Mouse (Mus musculus): ENCODE data around the gene Olfr679. TPM values are rescaled to one million over a fixed set of nuclear protein-coding genes. Genes with fewer than 3 reads are reported as not detected.
"Not testable (repeated sequence)": the region's sequence is repeated elsewhere in the genome, so short reads cannot be mapped to it uniquely, and the experiment has no call there.

The Olfr679 gene
- polyA plus RNA-seq (2012; rRNA removed), result not detected in 2 replicates

DNA sequence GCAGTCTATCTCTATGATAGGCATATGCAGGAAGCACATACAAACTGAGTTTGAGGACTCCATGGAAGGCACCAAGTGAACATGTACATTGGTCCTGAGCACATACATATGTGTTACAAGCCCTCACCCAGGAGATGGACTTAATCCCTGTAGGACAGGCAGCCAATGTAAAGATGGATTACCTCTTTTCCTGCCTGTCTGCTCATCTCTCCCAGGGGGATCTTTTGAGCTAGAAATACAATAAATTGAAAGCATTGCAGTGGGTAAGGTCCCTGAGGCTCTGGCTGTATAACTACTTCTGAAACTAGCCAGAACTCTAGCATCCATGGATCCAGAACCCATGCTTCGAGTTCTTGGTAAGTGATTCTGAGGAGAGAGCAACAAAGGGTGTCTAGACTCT is at the start of gene Olfr679:
Gene Olfr679 (plus strand): TSS at position 301 of the 400 bp plus-strand sequence.
- no peaks in the 10 kb centered on the region for H3K4me1 ChIP-seq (ENCODE audit: control insufficient read depth, insufficient read depth, low read length)
- WGBS, result 48% methylated on average over 1 of the region's 1 CpGs
- no peak for DNase-seq
- no peaks in the 10 kb centered on the region for H3K27me3 ChIP-seq (ENCODE audit: control insufficient read depth, insufficient read depth, low read length)
- no peak within 1 kb of the TSS for H3K4me3 ChIP-seq (replicated peaks; ENCODE audit: insufficient read depth, low read depth, low read length)
- TF ChIP-seq POLR2A (IDR thresholded peaks at IDR 0.05; ENCODE audit: borderline replicate concordance, insufficient read depth, low read length) (no peak), CTCF (IDR thresholded peaks at IDR 0.05; ENCODE audit: borderline replicate concordance, insufficient read depth, low read depth, low read length) (no peak)
- H3K27ac ChIP-seq (ENCODE audit: insufficient read depth, low read length), result no peak within 1 kb of the TSS

- no peak for DNase-seq
- no peak within 1 kb of the TSS for H3K27ac ChIP-seq (ENCODE audit: insufficient read depth, low read length)
- TF ChIP-seq POLR2A (IDR thresholded peaks at IDR 0.05; ENCODE audit: borderline replicate concordance, insufficient read depth, low read length), result no peak
- TF ChIP-seq CTCF (IDR thresholded peaks at IDR 0.05; ENCODE audit: borderline replicate concordance, insufficient read depth, low read depth, low read length), result no peak
- H3K4me1 ChIP-seq (ENCODE audit: control insufficient read depth, insufficient read depth, low read length), result no peaks in the 10 kb centered on the region
- H3K4me3 ChIP-seq (replicated peaks; ENCODE audit: insufficient read depth, low read depth, low read length), result no peak within 1 kb of the TSS
- no peaks in the 10 kb centered on the region for H3K27me3 ChIP-seq (ENCODE audit: control insufficient read depth, insufficient read depth, low read length)
Measured at GRCm38 (mm10) chr7:105032398-105032797, 48.6 kb upstream of the Olfr679 start, which contains the start of gene Olfr676. Gene Olfr676 (plus strand): TSS chr7:105032698.

DNA sequence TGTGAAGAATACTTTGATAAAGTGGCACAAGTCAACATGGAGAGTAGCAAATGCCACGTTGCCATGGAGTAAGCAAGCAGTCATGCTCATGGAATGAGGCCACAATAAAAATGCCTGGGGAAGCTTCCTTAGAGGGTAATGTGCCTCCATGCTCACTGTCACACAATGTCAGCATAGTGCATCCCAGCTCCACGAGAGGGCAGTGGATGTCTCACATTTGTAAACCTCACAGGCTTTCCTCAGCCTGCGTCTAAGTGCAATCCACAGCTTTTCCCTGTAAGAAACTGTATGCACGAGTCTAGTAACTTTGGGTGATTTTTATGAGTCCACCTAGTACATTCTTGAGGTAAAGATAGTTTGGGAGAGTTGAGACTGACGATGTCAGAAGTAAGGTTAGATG is 47.2 kb upstream of the Olfr679 start:
- DNase-seq; H3K4me1 ChIP-seq (ENCODE audit: control insufficient read depth, insufficient read depth, low read length); H3K27ac ChIP-seq (ENCODE audit: insufficient read depth, low read length); H3K27me3 ChIP-seq (ENCODE audit: control insufficient read depth, insufficient read depth, low read length); H3K4me3 ChIP-seq (replicated peaks; ENCODE audit: insufficient read depth, low read depth, low read length): not testable (repeated sequence)
- WGBS, result 25% methylated on average over 5 of the region's 5 CpGs

GRCm38 (mm10) chr7:105058951-105059350 is 22.1 kb upstream of the Olfr679 start:
- Histone ChIP-seq H3K27ac (ENCODE audit: insufficient read depth, low read length) (no peak overlapping the region), H3K27me3 (ENCODE audit: control insufficient read depth, insufficient read depth, low read length) (no peaks in the 10 kb centered on the region), H3K4me3 (replicated peaks; ENCODE audit: insufficient read depth, low read depth, low read length) (no peak overlapping the region), H3K4me1 (ENCODE audit: control insufficient read depth, insufficient read depth, low read length) (no peaks in the 10 kb centered on the region)
- TF ChIP-seq CTCF (IDR thresholded peaks at IDR 0.05; ENCODE audit: borderline replicate concordance, insufficient read depth, low read depth, low read length) (no peak), POLR2A (IDR thresholded peaks at IDR 0.05; ENCODE audit: borderline replicate concordance, insufficient read depth, low read length) (no peak)
- DNase-seq, result no peak

DNA sequence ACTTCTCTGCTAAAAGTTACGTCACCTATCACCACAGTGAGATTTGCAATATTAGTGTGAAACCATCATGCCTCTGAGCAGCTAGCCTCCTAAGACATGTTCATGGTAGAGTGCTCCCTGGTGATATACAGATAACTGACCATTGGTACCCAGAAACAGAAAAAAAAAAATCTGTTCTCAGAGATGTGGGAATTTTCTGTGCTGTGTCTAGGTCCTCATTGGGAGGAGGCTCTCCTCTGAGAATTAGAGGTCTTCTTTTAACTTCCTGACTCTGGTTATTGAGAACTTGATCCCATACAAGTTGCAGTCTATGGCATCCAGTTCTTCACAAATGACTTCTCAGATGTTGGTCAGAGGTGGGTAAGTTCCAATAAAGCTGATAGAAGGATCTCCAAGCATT is 16.8 kb upstream of the Olfr679 start, which contains the start of gene Olfr678:
Gene Olfr678 (plus strand): TSS at position 301 of the 400 bp plus-strand sequence.
- Histone ChIP-seq H3K27ac (ENCODE audit: insufficient read depth, low read length) (no peak within 1 kb of the TSS), H3K4me1 (ENCODE audit: control insufficient read depth, insufficient read depth, low read length) (no peaks in the 10 kb centered on the region), H3K27me3 (ENCODE audit: control insufficient read depth, insufficient read depth, low read length) (no peaks in the 10 kb centered on the region), H3K4me3 (replicated peaks; ENCODE audit: insufficient read depth, low read depth, low read length) (no peak within 1 kb of the TSS)
- TF ChIP-seq CTCF (IDR thresholded peaks at IDR 0.05; ENCODE audit: borderline replicate concordance, insufficient read depth, low read depth, low read length), result no peak
- no peak for TF ChIP-seq POLR2A (IDR thresholded peaks at IDR 0.05; ENCODE audit: borderline replicate concordance, insufficient read depth, low read length)
- 86% methylated on average over 1 of the region's 1 CpGs for WGBS
- DNase-seq, result no peak

GRCm38 (mm10) chr7:105092717-105093116 is 11.7 kb downstream of the Olfr679 start, which contains the start of gene Olfr680-ps1:
Gene Olfr680-ps1 (minus strand): TSS chr7:105092817.
- H3K4me3 ChIP-seq (replicated peaks; ENCODE audit: insufficient read depth, low read depth, low read length); H3K4me1 ChIP-seq (ENCODE audit: control insufficient read depth, insufficient read depth, low read length); DNase-seq; H3K27ac ChIP-seq (ENCODE audit: insufficient read depth, low read length); H3K27me3 ChIP-seq (ENCODE audit: control insufficient read depth, insufficient read depth, low read length): not testable (repeated sequence)

DNA sequence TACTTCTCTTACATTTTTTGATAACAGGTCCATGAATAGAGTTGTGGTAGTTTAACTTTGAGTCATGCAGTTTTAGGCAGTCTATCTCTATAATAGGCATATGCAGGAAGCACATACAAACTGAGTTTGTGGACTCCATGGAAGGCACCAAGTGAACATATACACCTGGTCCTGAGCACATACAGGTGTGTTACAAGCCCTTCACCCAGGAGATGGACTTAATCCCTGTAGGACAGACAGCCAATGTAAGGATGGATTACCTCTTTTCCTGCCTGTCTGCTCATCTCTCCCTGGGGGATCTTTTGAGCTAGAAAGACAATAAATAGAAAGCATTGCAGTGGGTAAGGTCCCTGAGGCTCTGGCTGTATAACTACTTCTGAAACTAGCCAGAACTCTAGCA is 35.5 kb downstream of the Olfr679 start, which contains the start of gene Olfr681:
Gene Olfr681 (plus strand): TSS at position 301 of the 400 bp plus-strand sequence.
- TF ChIP-seq CTCF (IDR thresholded peaks at IDR 0.05; ENCODE audit: borderline replicate concordance, insufficient read depth, low read depth, low read length) (no peak), POLR2A (IDR thresholded peaks at IDR 0.05; ENCODE audit: borderline replicate concordance, insufficient read depth, low read length) (no peak)
- no peak for DNase-seq
- H3K27ac ChIP-seq (ENCODE audit: insufficient read depth, low read length), result no peak within 1 kb of the TSS
- H3K4me3 ChIP-seq (replicated peaks; ENCODE audit: insufficient read depth, low read depth, low read length), result no peak within 1 kb of the TSS
- no peaks in the 10 kb centered on the region for H3K27me3 ChIP-seq (ENCODE audit: control insufficient read depth, insufficient read depth, low read length)
- no peaks in the 10 kb centered on the region for H3K4me1 ChIP-seq (ENCODE audit: control insufficient read depth, insufficient read depth, low read length)

Other genes with a start within 250 kb of the Olfr679 start
- not detected in 2 replicates for gene Usp17lb, start 238.6 kb upstream of the Olfr679 start, polyA plus RNA-seq (2012; rRNA removed)
- not detected in 2 replicates for gene Usp17la, start 224.2 kb upstream of the Olfr679 start, polyA plus RNA-seq (2012; rRNA removed)
- gene Olfr665, start 203.2 kb upstream of the Olfr679 start, polyA plus RNA-seq (2012; rRNA removed), result not detected in 2 replicates
- not detected in 2 replicates for gene Olfr666, start 185.3 kb upstream of the Olfr679 start, polyA plus RNA-seq (2012; rRNA removed)
- not detected in 2 replicates for gene Olfr667, start 159.7 kb upstream of the Olfr679 start, polyA plus RNA-seq (2012; rRNA removed)
- gene Olfr668, start 153.1 kb upstream of the Olfr679 start, polyA plus RNA-seq (2012; rRNA removed), result not detected in 2 replicates
- gene Olfr669, start 147.0 kb upstream of the Olfr679 start, polyA plus RNA-seq (2012; rRNA removed), result not detected in 2 replicates
- not detected in 2 replicates for gene Olfr670, start 118.6 kb upstream of the Olfr679 start, polyA plus RNA-seq (2012; rRNA removed)
- gene Olfr671, start 102.1 kb upstream of the Olfr679 start, polyA plus RNA-seq (2012; rRNA removed), result not detected in 2 replicates
- gene Olfr672, start 79.2 kb upstream of the Olfr679 start, polyA plus RNA-seq (2012; rRNA removed), result not detected in 2 replicates
- gene Olfr675, start 52.7 kb upstream of the Olfr679 start, polyA plus RNA-seq (2012; rRNA removed), result not detected in 2 replicates
- gene Olfr676, start 48.5 kb upstream of the Olfr679 start, polyA plus RNA-seq (2012; rRNA removed), result not detected in 2 replicates
- not detected in 2 replicates for gene Olfr677, start 29.8 kb upstream of the Olfr679 start, polyA plus RNA-seq (2012; rRNA removed)
- gene Olfr678, start 16.7 kb upstream of the Olfr679 start, polyA plus RNA-seq (2012; rRNA removed), result not detected in 2 replicates
- gene Olfr680-ps1, start 11.6 kb downstream of the Olfr679 start, polyA plus RNA-seq (2012; rRNA removed), result not detected in 2 replicates
- gene Olfr681, start 35.6 kb downstream of the Olfr679 start, polyA plus RNA-seq (2012; rRNA removed), result not detected in 2 replicates
- gene Olfr683, start 65.8 kb downstream of the Olfr679 start, polyA plus RNA-seq (2012; rRNA removed), result not detected in 2 replicates
- gene Olfr684, start 82.4 kb downstream of the Olfr679 start, polyA plus RNA-seq (2012; rRNA removed), result not detected in 2 replicates
- gene Olfr685, start 104.8 kb downstream of the Olfr679 start, polyA plus RNA-seq (2012; rRNA removed), result not detected in 2 replicates
- gene Olfr686, start 126.3 kb downstream of the Olfr679 start, polyA plus RNA-seq (2012; rRNA removed), result not detected in 2 replicates
- gene Olfr688, start 206.9 kb downstream of the Olfr679 start, polyA plus RNA-seq (2012; rRNA removed), result not detected in 2 replicates
- gene Olfr689, start 230.0 kb downstream of the Olfr679 start, polyA plus RNA-seq (2012; rRNA removed), result not detected in 2 replicates

All from cerebellum, adult 2 months (tissue).